Mouse (Mus musculus): ENCODE results near the gene Lst1. TPM values are rescaled to one million over a fixed set of nuclear protein-coding genes. Genes with fewer than 3 reads are reported as not detected.

Lst1 gene
- polyA plus RNA-seq, 1 experiment from 2014 or later, result 6.9 TPM

DNA sequence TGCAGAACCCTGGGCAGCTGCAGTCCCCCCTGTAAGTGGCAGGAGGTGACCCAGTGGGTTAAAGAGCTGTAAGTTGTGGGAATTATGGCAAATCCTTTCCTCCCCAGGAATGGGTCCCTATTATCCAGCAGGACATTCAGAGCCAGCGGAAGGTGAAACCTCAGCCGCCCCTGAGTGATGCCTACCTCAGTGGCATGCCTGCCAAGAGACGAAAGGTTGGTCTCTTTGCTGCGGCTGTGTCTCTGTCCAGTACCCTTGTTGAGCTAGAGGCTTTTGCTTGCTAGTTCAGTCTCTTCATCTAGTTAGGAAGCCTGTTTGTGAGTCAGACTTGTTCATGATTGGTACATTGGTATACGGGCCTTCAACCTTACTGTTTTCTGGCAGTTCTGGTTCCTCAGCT, 42.1 kb downstream of the Lst1 start:
- no peaks in the 10 kb centered on the region for H3K4me1 ChIP-seq
- H3K27ac ChIP-seq (replicated peaks), result no peak overlapping the region
- peaks cover 9% of the 10 kb centered on the region; the same call in 1 of the 2 replicates for H3K9me3 ChIP-seq
- no peak for DNase-seq (ENCODE audit: low spot score)
- WGBS, result 89% methylated on average over 5 of the region's 5 CpGs
- H3K4me3 ChIP-seq, result no peak overlapping the region
- H3K27me3 ChIP-seq (replicated peaks; ENCODE audit: low read depth, poor library complexity, severe bottlenecking), result no peaks in the 10 kb centered on the region
- peaks cover 99% of the 10 kb centered on the region for H3K36me3 ChIP-seq (replicated peaks)

DNA sequence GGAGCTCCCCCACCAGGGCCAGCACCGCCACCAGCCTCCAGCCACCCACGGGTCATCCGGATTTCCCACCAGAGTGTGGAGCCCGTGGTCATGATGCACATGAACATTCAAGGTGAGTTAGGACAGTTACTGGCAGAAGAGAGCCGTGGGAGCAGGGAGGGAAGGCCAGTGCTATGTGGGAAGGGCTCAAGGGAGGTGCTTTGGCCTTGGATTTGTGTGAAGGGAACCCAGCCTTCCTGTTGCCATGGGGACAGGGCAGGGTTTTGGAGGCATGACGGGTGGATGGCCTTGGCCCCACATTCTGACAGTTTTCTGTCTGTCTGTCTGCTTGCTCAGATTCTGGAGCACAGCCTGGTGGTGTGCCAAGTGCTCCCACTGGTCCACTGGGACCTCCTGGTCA, 46.3 kb downstream of the Lst1 start:
- Histone ChIP-seq H3K27ac (replicated peaks) (no peak overlapping the region), H3K9me3 (peaks cover 9% of the 10 kb centered on the region; the same call in 1 of the 2 replicates), H3K27me3 (replicated peaks; ENCODE audit: low read depth, poor library complexity, severe bottlenecking) (no peaks in the 10 kb centered on the region), H3K4me1 (peaks cover 6% of the 10 kb centered on the region), H3K36me3 (replicated peaks) (peaks cover 97% of the 10 kb centered on the region), H3K4me3 (no peak overlapping the region)
- DNase-seq (ENCODE audit: low spot score), result no peak
- WGBS, result 90% methylated on average over 6 of the region's 6 CpGs

DNA sequence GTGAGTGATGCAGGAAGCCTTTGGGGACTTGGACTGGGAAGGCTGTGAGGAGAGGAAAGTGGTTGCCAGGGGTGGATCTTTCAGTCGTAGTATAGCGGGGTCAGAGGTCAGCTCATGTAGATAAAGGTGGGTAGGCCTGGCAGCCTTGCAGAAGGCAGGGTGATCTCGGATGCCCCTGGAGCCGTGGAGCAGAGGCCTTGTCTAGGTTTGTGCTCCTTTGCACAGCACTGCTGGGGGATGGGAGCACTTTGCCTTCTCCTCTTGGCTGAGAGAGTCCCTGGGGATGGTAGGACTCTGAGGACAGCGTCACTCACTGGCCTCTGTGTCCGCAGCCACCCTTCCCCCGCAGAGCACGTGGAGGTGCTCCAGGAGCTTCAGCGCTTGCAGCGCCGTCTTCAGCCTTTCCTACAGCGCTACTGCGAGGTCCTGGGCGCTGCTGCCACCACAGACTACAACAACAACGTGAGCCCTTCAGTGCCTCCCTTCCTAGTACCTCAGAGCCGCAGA, 47.7 kb downstream of the Lst1 start:
- DNase-seq (ENCODE audit: low spot score), result no peak
- Histone ChIP-seq H3K36me3 (replicated peaks) (peaks cover 83% of the 10 kb centered on the region), H3K27me3 (replicated peaks; ENCODE audit: low read depth, poor library complexity, severe bottlenecking) (no peaks in the 10 kb centered on the region), H3K4me3 (peak overlapping the region; percentile 30; the same call in 1 of the 2 replicates), H3K4me1 (peaks cover 16% of the 10 kb centered on the region), H3K27ac (replicated peaks) (no peak overlapping the region), H3K9me3 (peaks cover 9% of the 10 kb centered on the region; the same call in 1 of the 2 replicates)
- WGBS, result 81% methylated on average over 16 of the region's 16 CpGs

DNA sequence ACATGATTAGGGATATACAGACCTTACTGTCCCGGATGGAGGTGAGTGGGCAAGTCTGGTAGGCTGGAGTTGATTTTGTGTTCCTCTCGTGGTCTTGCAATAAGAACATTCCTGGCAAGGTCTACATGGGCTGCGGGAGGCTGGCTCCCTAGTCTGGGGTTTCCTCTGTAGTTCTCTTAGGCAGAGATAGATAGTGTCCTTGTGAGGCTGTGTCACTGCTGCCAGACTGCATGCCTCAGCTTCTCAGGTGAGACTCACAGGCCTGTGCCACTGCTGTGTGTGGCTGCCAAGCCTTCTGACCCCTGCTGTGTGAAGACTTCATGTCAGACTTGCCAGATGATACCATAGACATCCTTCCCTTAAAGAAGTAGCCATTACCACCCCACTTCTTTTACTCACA, 49.0 kb downstream of the Lst1 start:
- Histone ChIP-seq H3K36me3 (replicated peaks) (peaks cover 70% of the 10 kb centered on the region), H3K27me3 (replicated peaks; ENCODE audit: low read depth, poor library complexity, severe bottlenecking) (no peaks in the 10 kb centered on the region), H3K9me3 (peaks cover 9% of the 10 kb centered on the region; the same call in 1 of the 2 replicates), H3K27ac (replicated peaks) (no peak overlapping the region), H3K4me3 (no peak overlapping the region), H3K4me1 (peaks cover 16% of the 10 kb centered on the region)
- no peak for DNase-seq (ENCODE audit: low spot score)
- WGBS, result 94% methylated on average over 3 of the region's 3 CpGs

DNA sequence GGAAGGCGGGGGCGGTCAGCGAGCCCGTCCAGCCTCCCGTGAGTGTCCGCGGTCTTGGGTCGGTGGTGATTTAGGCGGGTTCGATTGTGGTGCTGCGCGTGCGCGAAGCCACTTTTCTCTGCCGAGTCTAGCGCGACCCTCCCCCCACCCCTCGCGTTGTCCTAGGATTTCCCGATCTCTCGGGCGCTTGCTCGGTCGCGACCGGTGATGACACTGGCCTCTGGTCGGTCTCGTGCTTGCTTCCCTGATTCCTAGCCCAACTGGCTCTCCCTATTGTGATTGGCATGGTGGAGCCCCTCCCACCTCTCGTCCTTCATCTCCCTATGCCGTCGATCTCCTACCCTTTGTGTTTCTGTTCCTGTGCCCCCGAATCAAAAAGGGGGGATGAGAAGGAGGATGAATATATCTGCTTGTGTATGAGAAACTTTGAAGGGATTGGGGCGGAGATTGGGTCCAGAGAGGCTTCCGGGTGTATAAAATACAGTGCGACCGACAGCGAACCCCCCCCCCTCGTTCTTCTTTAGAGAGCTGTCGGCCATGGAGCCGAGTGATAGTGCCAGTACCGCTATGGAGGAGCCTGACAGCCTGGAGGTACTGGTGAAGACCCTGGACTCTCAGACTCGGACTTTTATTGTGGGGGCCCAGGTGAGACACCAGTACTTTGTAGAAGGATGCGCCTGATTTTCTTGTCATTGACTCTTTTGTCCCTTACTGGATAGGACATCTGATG, 52.5 kb downstream of the Lst1 start:
- H3K4me1 ChIP-seq, result peaks cover 16% of the 10 kb centered on the region
- H3K9me3 ChIP-seq, result no peaks in the 10 kb centered on the region
- H3K4me3 ChIP-seq, result peak overlapping the region; percentile 89
- under 1% methylated on average over 43 of the region's 43 CpGs for WGBS
- H3K36me3 ChIP-seq (replicated peaks), result peaks cover 40% of the 10 kb centered on the region
- peak overlapping the region; percentile 99 for H3K27ac ChIP-seq (replicated peaks)
- DNase-seq (ENCODE audit: low spot score), result no peak
- no peaks in the 10 kb centered on the region for H3K27me3 ChIP-seq (replicated peaks; ENCODE audit: low read depth, poor library complexity, severe bottlenecking)

Small RNA genes lying within 50 kb of the gene (microRNA-seq; reads per million reads assigned to microRNA genes)
- not detected for gene Mir6973a
- gene Mir6974, result not detected

Other genes with a start within 250 kb of the Lst1 start
- 0.13 and 0.15 TPM in 2 replicates for gene Hspa1b, start 229.2 kb downstream of the Lst1 start, polyA plus RNA-seq (2016; fragmentation: Nextera tagmentation; extraction: Ambion mirVana)
- gene Gm20481, start 218.5 kb downstream of the Lst1 start, polyA plus RNA-seq (2016; fragmentation: Nextera tagmentation; extraction: Ambion mirVana), result not detected in 2 replicates
- gene Hspa1a, start 216.3 kb downstream of the Lst1 start, polyA plus RNA-seq (2016; fragmentation: Nextera tagmentation; extraction: Ambion mirVana), result 1.3 and 1.9 TPM in 2 replicates
- 1.1 TPM in 2 replicates for gene Hspa1l, start 215.7 kb downstream of the Lst1 start, polyA plus RNA-seq (2016; fragmentation: Nextera tagmentation; extraction: Ambion mirVana)
- 339 and 361 TPM in 2 replicates for gene Lsm2, start 206.6 kb downstream of the Lst1 start, polyA plus RNA-seq (2016; fragmentation: Nextera tagmentation; extraction: Ambion mirVana)
- 197 and 223 TPM in 2 replicates for gene Vars, start 187.5 kb downstream of the Lst1 start, polyA plus RNA-seq (2016; fragmentation: Nextera tagmentation; extraction: Ambion mirVana)
- 0.18 and 0.21 TPM in 2 replicates for gene Vwa7, start 171.9 kb downstream of the Lst1 start, polyA plus RNA-seq (2016; fragmentation: Nextera tagmentation; extraction: Ambion mirVana)
- 4.2 and 5.6 TPM in 2 replicates for gene Sapcd1, start 160.4 kb downstream of the Lst1 start, polyA plus RNA-seq (2016; fragmentation: Nextera tagmentation; extraction: Ambion mirVana)
- 3.9 and 4.4 TPM in 2 replicates for gene Msh5, start 141.7 kb downstream of the Lst1 start, polyA plus RNA-seq (2016; fragmentation: Nextera tagmentation; extraction: Ambion mirVana)
- gene Clic1, start 138.5 kb downstream of the Lst1 start, polyA plus RNA-seq (2016; fragmentation: Nextera tagmentation; extraction: Ambion mirVana), result 190 and 191 TPM in 2 replicates
- gene Ddah2, start 129.4 kb downstream of the Lst1 start, polyA plus RNA-seq (2016; fragmentation: Nextera tagmentation; extraction: Ambion mirVana), result 482 and 503 TPM in 2 replicates
- 0.31 and 0.35 TPM in 2 replicates for gene Ly6g6c, start 123.1 kb downstream of the Lst1 start, polyA plus RNA-seq (2016; fragmentation: Nextera tagmentation; extraction: Ambion mirVana)
- 0.52 and 0.93 TPM in 2 replicates for gene Mpig6b, start 122.3 kb downstream of the Lst1 start, polyA plus RNA-seq (2016; fragmentation: Nextera tagmentation; extraction: Ambion mirVana)
- gene Ly6g6e, start 111.5 kb downstream of the Lst1 start, polyA plus RNA-seq (2016; fragmentation: Nextera tagmentation; extraction: Ambion mirVana), result 0.83 and 1.00 TPM in 2 replicates
- 1.3 TPM in 1 of 2 replicates, not detected in the other for gene Ly6g6d, start 110.4 kb downstream of the Lst1 start, polyA plus RNA-seq (2016; fragmentation: Nextera tagmentation; extraction: Ambion mirVana)
- 0.51 and 0.62 TPM in 2 replicates for gene Ly6g6f, start 102.8 kb downstream of the Lst1 start, polyA plus RNA-seq (2016; fragmentation: Nextera tagmentation; extraction: Ambion mirVana)
- 59.4 and 60.0 TPM in 2 replicates for gene Abhd16a, start 99.2 kb downstream of the Lst1 start, polyA plus RNA-seq (2016; fragmentation: Nextera tagmentation; extraction: Ambion mirVana)
- gene Ly6g5c, start 80.2 kb downstream of the Lst1 start, polyA plus RNA-seq (2016; fragmentation: Nextera tagmentation; extraction: Ambion mirVana), result not detected in 2 replicates
- gene Ly6g5b, start 73.0 kb downstream of the Lst1 start, polyA plus RNA-seq (2016; fragmentation: Nextera tagmentation; extraction: Ambion mirVana), result 1.5 and 1.6 TPM in 2 replicates
- 32.5 and 33.3 TPM in 2 replicates for gene Gpank1, start 67.0 kb downstream of the Lst1 start, polyA plus RNA-seq (2016; fragmentation: Nextera tagmentation; extraction: Ambion mirVana)
- gene Csnk2b, start 66.4 kb downstream of the Lst1 start, polyA plus RNA-seq (2016; fragmentation: Nextera tagmentation; extraction: Ambion mirVana), result 283 and 288 TPM in 2 replicates
- 9.6 and 9.7 TPM in 2 replicates for gene D17H6S53E, start 62.1 kb downstream of the Lst1 start, polyA plus RNA-seq (2016; fragmentation: Nextera tagmentation; extraction: Ambion mirVana)
- gene Apom, start 56.4 kb downstream of the Lst1 start, polyA plus RNA-seq (2016; fragmentation: Nextera tagmentation; extraction: Ambion mirVana), result 0.40 and 0.69 TPM in 2 replicates
- 73.8 and 77.8 TPM in 2 replicates for gene Bag6, start 53.3 kb downstream of the Lst1 start, polyA plus RNA-seq (2016; fragmentation: Nextera tagmentation; extraction: Ambion mirVana)
- gene Prrc2a, start 23.5 kb downstream of the Lst1 start, polyA plus RNA-seq (2016; fragmentation: Nextera tagmentation; extraction: Ambion mirVana), result 203 and 205 TPM in 2 replicates
- gene Aif1, start 12.4 kb downstream of the Lst1 start, polyA plus RNA-seq (2016; fragmentation: Nextera tagmentation; extraction: Ambion mirVana), result 2.9 and 3.9 TPM in 2 replicates
- gene Ltb, start 6.0 kb upstream of the Lst1 start, polyA plus RNA-seq (2016; fragmentation: Nextera tagmentation; extraction: Ambion mirVana), result 0.16 and 0.34 TPM in 2 replicates
- gene Tnf, start 13.6 kb upstream of the Lst1 start, polyA plus RNA-seq (2016; fragmentation: Nextera tagmentation; extraction: Ambion mirVana), result not detected in 2 replicates
- not detected in 2 replicates for gene Lta, start 16.9 kb upstream of the Lst1 start, polyA plus RNA-seq (2016; fragmentation: Nextera tagmentation; extraction: Ambion mirVana)
- gene Gm16181, start 32.4 kb upstream of the Lst1 start, polyA plus RNA-seq (2016; fragmentation: Nextera tagmentation; extraction: Ambion mirVana), result 0.33 and 0.40 TPM in 2 replicates
- gene Atp6v1g2, start 45.2 kb upstream of the Lst1 start, polyA plus RNA-seq (2016; fragmentation: Nextera tagmentation; extraction: Ambion mirVana), result 5.2 and 5.6 TPM in 2 replicates
- 9.3 and 9.6 TPM in 2 replicates for gene Nfkbil1, start 47.4 kb upstream of the Lst1 start, polyA plus RNA-seq (2016; fragmentation: Nextera tagmentation; extraction: Ambion mirVana)
- gene Ddx39b, start 53.3 kb upstream of the Lst1 start, polyA plus RNA-seq (2016; fragmentation: Nextera tagmentation; extraction: Ambion mirVana), result 726 and 735 TPM in 2 replicates
- gene H2-D1, start 74.3 kb upstream of the Lst1 start, polyA plus RNA-seq (2016; fragmentation: Nextera tagmentation; extraction: Ambion mirVana), result 30.3 and 32.9 TPM in 2 replicates
- gene H2-Q1, start 132.0 kb upstream of the Lst1 start, polyA plus RNA-seq (2016; fragmentation: Nextera tagmentation; extraction: Ambion mirVana), result not detected in 2 replicates
- gene H2-Q2, start 153.8 kb upstream of the Lst1 start, polyA plus RNA-seq (2016; fragmentation: Nextera tagmentation; extraction: Ambion mirVana), result 0.75 and 0.88 TPM in 2 replicates
- gene H2-Q4, start 191.2 kb upstream of the Lst1 start, polyA plus RNA-seq (2016; fragmentation: Nextera tagmentation; extraction: Ambion mirVana), result 1.5 and 1.6 TPM in 2 replicates
- 1.5 and 1.6 TPM in 2 replicates for gene H2-Q6, start 236.4 kb upstream of the Lst1 start, polyA plus RNA-seq (2016; fragmentation: Nextera tagmentation; extraction: Ambion mirVana)